Mouse (Mus musculus) MN1 (cell line): Measurements from ENCODE around the gene Matn3.
"Not testable (repeated sequence)": the region's sequence is repeated elsewhere in the genome, so short reads cannot be mapped to it uniquely, and the experiment has no call there.

ENCODE experiments used
- DNase-seq: peaks from one replicate; pipeline ENCODE4 v3.0.0-alpha.2; 2016; ENCODE audit warnings: low spot score

Gene Matn3

GRCm38 (mm10) chr12:8936210-8936609 is 11.5 kb upstream of the Matn3 start:
- not testable (repeated sequence) for DNase-seq

- no peak for DNase-seq
Observed at GRCm38 (mm10) chr12:8939490-8939889, 8.2 kb upstream of the Matn3 start.

DNA sequence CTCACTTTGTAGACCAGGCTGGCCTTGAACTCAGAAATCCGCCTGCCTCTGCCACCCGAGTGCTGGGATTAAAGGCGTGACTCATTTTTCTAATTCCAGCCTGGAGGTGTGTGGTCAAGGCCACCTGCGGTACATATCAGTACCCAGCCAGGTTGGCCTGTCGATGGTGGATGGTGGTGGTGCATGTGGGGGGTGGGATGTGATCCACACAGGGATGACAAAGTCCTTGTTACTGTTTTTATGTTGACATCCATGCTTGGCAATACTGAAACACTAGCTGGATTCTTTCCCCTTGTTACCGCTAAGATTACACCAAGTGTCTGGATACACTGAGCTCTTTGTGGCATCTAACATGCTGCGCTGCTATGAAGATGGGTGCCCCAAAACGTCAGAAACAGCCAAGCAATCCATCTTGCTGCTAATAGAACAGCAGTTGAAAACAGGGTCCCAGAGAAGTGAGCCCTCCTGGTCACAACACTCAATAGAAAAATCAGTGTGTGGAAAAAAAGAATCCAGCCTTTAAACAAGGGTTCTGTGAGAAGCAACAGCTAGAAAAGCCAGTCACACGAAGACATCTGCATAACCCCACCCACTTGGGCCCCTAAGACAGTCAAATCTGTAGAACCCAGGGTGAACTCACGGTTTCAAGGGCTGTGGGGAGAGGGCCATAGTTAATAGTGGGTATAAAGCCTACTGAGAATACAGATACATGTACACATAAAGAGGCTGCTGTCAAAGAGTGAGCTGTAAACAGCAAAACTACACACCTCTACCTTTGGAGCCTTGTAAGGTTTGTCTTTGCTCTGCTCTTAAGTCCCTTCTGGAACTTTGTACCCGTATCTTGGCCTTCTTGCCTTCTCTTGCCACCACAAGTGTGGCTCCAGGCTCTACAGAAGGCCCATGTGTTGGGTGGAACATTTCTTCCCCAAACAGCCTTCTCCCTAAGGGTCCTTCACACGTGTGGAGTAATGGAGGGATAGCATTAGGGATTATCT is 7.4 kb upstream of the Matn3 start:
- DNase-seq: no peak

GRCm38 (mm10) chr12:8941131-8941615 is 6.6 kb upstream of the Matn3 start:
- DNase-seq: no peak

- no peak for DNase-seq
Observed at GRCm38 (mm10) chr12:8941699-8942392, 5.9 kb upstream of the Matn3 start.

- no peak for DNase-seq
Observed at GRCm38 (mm10) chr12:8947163-8947562, 566 bp upstream of the Matn3 start.

DNA sequence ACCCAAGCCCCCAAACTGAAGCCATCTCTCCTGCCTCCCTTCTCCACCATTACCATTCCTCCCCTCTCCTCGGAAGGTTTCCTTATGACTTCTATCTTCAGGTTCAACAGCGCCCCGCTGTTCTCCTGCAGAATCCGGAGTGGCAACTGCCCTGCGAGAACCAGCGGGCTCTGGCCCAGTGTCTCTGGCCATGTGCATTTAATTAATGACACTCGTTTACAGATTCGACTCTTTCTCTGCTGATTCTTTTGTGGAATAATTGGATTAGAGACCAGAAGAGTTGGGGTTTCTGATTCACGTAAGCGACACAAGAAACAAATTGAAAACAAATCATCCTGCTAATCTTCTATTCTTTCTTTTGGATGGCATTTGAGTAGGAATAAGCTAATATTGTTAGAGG is 5.4 kb downstream of the Matn3 start:
- peak; percentile 76 for DNase-seq

GRCm38 (mm10) chr12:8954161-8954561 is 6.4 kb downstream of the Matn3 start:
- DNase-seq: no peak

DNA sequence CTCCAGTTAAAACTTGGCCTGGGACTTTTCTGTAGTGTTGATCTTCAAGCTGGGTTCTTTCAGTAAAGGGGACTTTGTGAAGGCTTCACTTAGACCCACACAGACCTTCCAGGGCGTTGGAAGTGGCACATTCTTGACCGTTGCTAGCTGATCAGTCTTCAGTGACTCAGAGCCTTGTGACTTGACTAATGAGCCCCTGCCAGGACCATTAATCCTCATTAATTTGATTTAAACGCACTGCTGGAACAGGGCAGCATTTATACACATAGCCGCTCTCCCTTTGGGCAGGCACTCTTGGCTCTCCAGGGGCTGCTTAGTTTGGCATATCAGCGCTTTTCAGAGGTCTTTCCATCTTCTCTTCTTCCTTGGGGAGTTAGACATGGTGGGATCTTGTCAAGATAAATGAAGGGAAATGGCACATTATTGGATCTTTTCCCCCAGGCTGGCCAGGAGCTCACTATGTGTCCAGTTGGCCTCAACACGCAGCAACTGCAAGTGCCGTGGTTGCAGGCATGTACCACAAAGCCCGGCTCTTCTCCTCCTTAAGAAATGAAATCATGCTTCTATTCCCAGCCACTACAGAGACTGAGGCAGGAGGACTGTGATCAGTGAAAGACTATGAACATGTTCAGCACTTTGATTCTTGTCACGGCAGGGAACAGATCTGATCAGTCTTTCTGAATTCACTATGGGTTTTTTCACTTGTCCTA is 14.0 kb downstream of the Matn3 start:
- peak; percentile 90 for DNase-seq

- no peak for DNase-seq
Observed at GRCm38 (mm10) chr12:8969828-8970227, 22.1 kb downstream of the Matn3 start.

GRCm38 (mm10) chr12:8973820-8974465 is 26.2 kb downstream of the Matn3 start, which contains the start of gene Wdr35:
Wdr35 (plus strand) TSS chr12:8973892.
- DNase-seq: peak; percentile 95

DNA sequence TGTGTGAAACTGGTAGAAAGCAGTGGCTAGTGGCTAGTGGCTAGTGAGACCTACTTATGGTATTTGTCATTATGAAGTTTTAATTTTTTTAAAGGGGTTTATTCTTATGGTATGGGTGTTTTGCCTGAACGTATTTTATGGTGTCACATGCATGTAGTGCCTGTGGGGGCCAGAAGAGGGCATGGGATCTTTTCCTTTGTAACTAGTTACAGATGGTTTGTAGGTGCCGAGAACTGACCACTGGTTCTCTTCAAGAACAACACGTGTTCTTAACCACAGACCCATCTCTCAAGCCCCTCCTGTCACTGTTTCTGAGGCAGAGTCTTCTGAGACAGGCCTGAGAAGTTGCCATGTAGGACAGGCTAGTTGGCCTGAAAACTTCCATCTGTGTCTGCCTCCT is 27.3 kb downstream of the Matn3 start:
- no peak for DNase-seq

- DNase-seq: no peak
Observed at GRCm38 (mm10) chr12:8993231-8993630, 45.5 kb downstream of the Matn3 start.

- no peak for DNase-seq
Observed at GRCm38 (mm10) chr12:8998318-8998717, 50.6 kb downstream of the Matn3 start.

DNA sequence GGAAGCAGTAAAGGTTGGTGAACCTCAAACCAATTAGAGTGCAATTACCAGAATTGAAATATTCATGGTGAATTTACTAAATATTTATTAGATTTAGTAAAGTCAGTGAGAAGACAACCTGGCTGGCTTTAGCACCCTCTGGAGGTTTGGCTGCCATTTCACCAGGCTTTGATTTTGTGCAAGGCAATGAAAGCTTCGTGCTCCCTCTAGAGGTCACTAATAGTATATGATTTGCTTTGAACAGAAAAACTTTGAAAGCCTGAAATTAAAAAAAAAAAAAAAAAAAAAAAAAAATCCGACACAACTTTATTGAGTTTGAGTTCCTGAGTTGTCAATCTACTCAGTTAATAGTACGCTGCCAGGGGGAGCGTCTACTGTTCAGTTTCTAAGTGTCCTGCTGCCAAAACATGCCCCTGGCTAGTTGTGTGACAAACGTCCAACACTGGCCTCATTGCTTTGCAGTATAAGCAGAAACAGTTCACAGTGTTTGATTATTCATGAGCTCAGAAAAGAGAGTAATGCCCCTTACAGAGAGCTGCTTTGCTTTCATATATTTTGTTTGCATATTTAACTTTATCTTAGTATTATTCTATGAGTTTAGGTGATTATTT is 54.4 kb downstream of the Matn3 start:
- DNase-seq: peak; percentile 90

DNA sequence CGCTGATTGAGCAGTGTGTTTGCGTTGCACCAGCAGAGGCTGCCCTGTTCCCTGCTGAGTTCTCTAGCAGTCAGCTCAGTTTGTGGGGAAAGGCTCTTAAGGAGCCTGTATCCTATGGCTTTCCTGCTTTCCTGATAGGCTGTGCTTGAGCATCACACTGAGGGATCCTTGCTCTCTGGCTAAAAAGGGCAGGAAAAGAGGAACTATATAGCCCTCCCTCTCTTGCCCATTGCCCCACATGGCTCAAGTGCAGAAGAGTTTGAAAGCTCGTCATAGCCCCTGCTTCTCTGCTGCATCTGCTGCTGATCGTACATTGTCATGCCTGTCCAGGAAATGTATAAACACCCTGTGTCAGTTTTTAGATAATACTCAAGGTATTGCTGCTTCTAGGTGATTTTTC is 59.4 kb downstream of the Matn3 start:
- no peak for DNase-seq

- DNase-seq: no peak
Observed at GRCm38 (mm10) chr12:9007811-9008210, 60.1 kb downstream of the Matn3 start.

- DNase-seq: no peak
Observed at GRCm38 (mm10) chr12:9010311-9010710, 62.6 kb downstream of the Matn3 start.

- no peak for DNase-seq
Observed at GRCm38 (mm10) chr12:9016376-9016775, 68.6 kb downstream of the Matn3 start.

GRCm38 (mm10) chr12:9020431-9020830 is 72.7 kb downstream of the Matn3 start:
- no peak for DNase-seq

DNA sequence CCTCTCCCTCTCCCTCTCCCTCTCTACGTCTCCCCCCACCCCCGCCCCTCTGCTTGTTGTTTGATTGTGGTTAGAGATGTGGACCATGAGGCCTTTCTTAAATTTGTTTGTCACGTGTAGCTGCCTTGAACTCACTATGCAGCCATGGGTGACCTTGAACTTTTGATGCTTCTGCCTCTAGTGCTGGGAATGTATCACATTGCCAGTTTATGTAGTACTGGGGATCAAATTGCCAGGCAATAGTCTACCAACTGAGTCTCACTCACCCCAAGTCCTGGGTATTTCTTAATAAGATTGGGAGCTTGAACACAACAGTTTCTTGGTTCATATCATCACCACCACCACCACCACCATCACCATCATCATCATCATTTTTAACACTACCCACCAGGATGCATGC is 73.3 kb downstream of the Matn3 start:
- no peak for DNase-seq
